Mouse (Mus musculus) inflammation-experienced regulatory T-cells, adult 6 months (primary cell): ENCODE measurements around the gene Mup13. TPM values are rescaled to one million over a fixed set of nuclear protein-coding genes. Genes with fewer than 3 reads are reported as not detected.
"Not testable (repeated sequence)": the region's sequence is repeated elsewhere in the genome, so short reads cannot be mapped to it uniquely, and the experiment has no call there.

Experiments
- ATAC-seq: one replicate; pipeline ENCODE4 v1.8.0; 2017
- polyA plus RNA-seq, 3 experiments: library from polyadenylated mRNA; unstranded; fragments of 100-300 nt; shearing (Covaris generic); gene quantifications; one replicate each; pipeline ENCODE4 v1.2.1; 2017

The Mup13 gene
- not detected for polyA plus RNA-seq

GRCm38 (mm10) chr4:61228186-61228585 lies at the start of gene Mup13:
TSS of gene Mup13 (minus strand) at chr4:61228286.
- not testable (repeated sequence) for ATAC-seq

Other genes starting within 250 kb of the Mup13 start
- gene Mup14, start 75.7 kb upstream of the Mup13 start, polyA plus RNA-seq, result not detected
- not detected for gene Mup15, start 211.5 kb upstream of the Mup13 start, polyA plus RNA-seq